Mouse (Mus musculus) embryonic facial prominence, embryonic 10.5 days (tissue): ENCODE results near the gene Slain2. TPM values are rescaled to one million over a fixed set of nuclear protein-coding genes. Genes with fewer than 3 reads are reported as not detected.
A peak's percentile ranks its signal among the peaks of the same experiment; 100 is the strongest.

Experiments
- DNase-seq: peaks from one replicate; pipeline ENCODE4 v3.0.0-alpha.2; 2017; ENCODE audit warnings: low spot score
- H3K27ac ChIP-seq: fragments of 300-500 bp; sonication (generic); replicated peaks from 2 replicates; pipeline ENCODE4 v1.5.1; 2016; ENCODE audit warnings: mild to moderate bottlenecking
- H3K27me3 ChIP-seq: fragments of 300-500 bp; sonication (generic); replicated peaks from 2 replicates; pipeline ENCODE4 v1.6.1; 2016; ENCODE audit warnings: low read depth, mild to moderate bottlenecking; ENCODE audit not compliant: poor library complexity, severe bottlenecking
- H3K36me3 ChIP-seq: fragments of 300-500 bp; sonication (generic); replicated peaks from 2 replicates; pipeline ENCODE4 v1.6.1; 2016; ENCODE audit warnings: mild to moderate bottlenecking, moderate library complexity
- H3K4me1 ChIP-seq: fragments of 300-500 bp; sonication (generic); 2 replicates; pipeline ENCODE4 v1.6.1; 2016
- H3K4me3 ChIP-seq: fragments of 300-500 bp; sonication (generic); 2 replicates; pipeline ENCODE4 v1.5.1; 2016; ENCODE audit warnings: mild to moderate bottlenecking, moderate library complexity
- H3K9me3 ChIP-seq: fragments of 300-500 bp; sonication (generic); 2 replicates; pipeline ENCODE4 v1.6.1; 2016; ENCODE audit warnings: mild to moderate bottlenecking
- WGBS: fragments of 180-500 bp; shearing (Covaris S2); methylation state at CpG from one replicate; pipeline ENCODE4 v1.1.7; 2016; 5-methylcytosine and 5-hydroxymethylcytosine counted together
- polyA plus RNA-seq: library from polyadenylated mRNA; unstranded; fragments of >200 nt; fragmentation: Nextera tagmentation; extraction: Ambion mirVana; gene quantifications from 2 replicates; pipeline ENCODE4 v1.2.1, GENCODE M21; 2016

The Slain2 gene
- polyA plus RNA-seq, 1 experiment from 2014 or later, result 16.3 TPM

GRCm38 (mm10) chr5:72886458-72887222 is 27.5 kb upstream of the Slain2 start:
- H3K27ac ChIP-seq, result no peak overlapping the region
- H3K36me3 ChIP-seq, result no peaks in the 10 kb centered on the region
- WGBS, result 81% methylated on average over 19 of the region's 19 CpGs
- H3K4me3 ChIP-seq, result no peak overlapping the region
- peak; percentile 47 for DNase-seq
- H3K4me1 ChIP-seq, result 0 out of 2 replicates have a peak, but pooled peaks cover 2% of the 10 kb centered on the region
- H3K27me3 ChIP-seq, result no peaks in the 10 kb centered on the region
- H3K9me3 ChIP-seq, result no peaks in the 10 kb centered on the region

GRCm38 (mm10) chr5:72888260-72888659 is 25.8 kb upstream of the Slain2 start:
- H3K4me1 ChIP-seq, result 0 out of 2 replicates have a peak, but pooled peaks cover 2% of the 10 kb centered on the region
- no peak overlapping the region for H3K27ac ChIP-seq
- DNase-seq, result no peak
- no peaks in the 10 kb centered on the region for H3K27me3 ChIP-seq
- H3K9me3 ChIP-seq, result no peaks in the 10 kb centered on the region
- no peak overlapping the region for H3K4me3 ChIP-seq
- no peaks in the 10 kb centered on the region for H3K36me3 ChIP-seq
- WGBS, result 91% methylated on average over 7 of the region's 7 CpGs

- Histone ChIP-seq H3K36me3 (no peaks in the 10 kb centered on the region), H3K4me1 (0 out of 2 replicates have a peak, but pooled peaks cover 2% of the 10 kb centered on the region), H3K4me3 (no peak overlapping the region), H3K27me3 (no peaks in the 10 kb centered on the region), H3K27ac (no peak overlapping the region), H3K9me3 (no peaks in the 10 kb centered on the region)
- 6% methylated on average over 12 of the region's 12 CpGs for WGBS
- peak; percentile 64 for DNase-seq
Observed at GRCm38 (mm10) chr5:72891534-72891933, 22.6 kb upstream of the Slain2 start.

GRCm38 (mm10) chr5:72893987-72894386 is 20.1 kb upstream of the Slain2 start:
- no peak for DNase-seq
- WGBS, result 58% methylated on average over 5 of the region's 5 CpGs
- Histone ChIP-seq H3K4me3 (no peak overlapping the region), H3K27ac (no peak overlapping the region), H3K36me3 (no peaks in the 10 kb centered on the region), H3K9me3 (no peaks in the 10 kb centered on the region), H3K27me3 (no peaks in the 10 kb centered on the region), H3K4me1 (no peaks in the 10 kb centered on the region)

GRCm38 (mm10) chr5:72895261-72895660 is 18.8 kb upstream of the Slain2 start:
- Histone ChIP-seq H3K9me3 (no peaks in the 10 kb centered on the region), H3K27ac (no peak overlapping the region), H3K27me3 (no peaks in the 10 kb centered on the region), H3K4me1 (no peaks in the 10 kb centered on the region), H3K36me3 (no peaks in the 10 kb centered on the region), H3K4me3 (no peak overlapping the region)
- 94% methylated on average over 11 of the region's 11 CpGs for WGBS
- no peak for DNase-seq

- WGBS, result 83% methylated on average over 18 of the region's 18 CpGs
- H3K9me3 ChIP-seq, result no peaks in the 10 kb centered on the region
- H3K27ac ChIP-seq, result no peak overlapping the region
- H3K4me1 ChIP-seq, result no peaks in the 10 kb centered on the region
- no peak for DNase-seq
- no peak overlapping the region for H3K4me3 ChIP-seq
- no peaks in the 10 kb centered on the region for H3K27me3 ChIP-seq
- H3K36me3 ChIP-seq, result no peaks in the 10 kb centered on the region
Observed at GRCm38 (mm10) chr5:72896478-72897279, 17.4 kb upstream of the Slain2 start.

- H3K4me3 ChIP-seq, result no peak overlapping the region
- H3K9me3 ChIP-seq, result no peaks in the 10 kb centered on the region
- DNase-seq, result no peak
- no peaks in the 10 kb centered on the region for H3K27me3 ChIP-seq
- no peaks in the 10 kb centered on the region for H3K4me1 ChIP-seq
- H3K27ac ChIP-seq, result no peak overlapping the region
- whole genome bisulfite sequencing, result 48% methylated on average over 6 of the region's 6 CpGs
- H3K36me3 ChIP-seq, result no peaks in the 10 kb centered on the region
Observed at GRCm38 (mm10) chr5:72897998-72898397, 16.1 kb upstream of the Slain2 start.

GRCm38 (mm10) chr5:72899255-72899654 is 14.8 kb upstream of the Slain2 start:
- H3K9me3 ChIP-seq, result no peaks in the 10 kb centered on the region
- H3K4me3 ChIP-seq, result no peak overlapping the region
- DNase-seq, result no peak
- no peak overlapping the region for H3K27ac ChIP-seq
- WGBS, result 87% methylated on average over 8 of the region's 8 CpGs
- no peaks in the 10 kb centered on the region for H3K27me3 ChIP-seq
- no peaks in the 10 kb centered on the region for H3K4me1 ChIP-seq
- H3K36me3 ChIP-seq, result no peaks in the 10 kb centered on the region

- 87% methylated on average over 4 of the region's 4 CpGs for WGBS
- Histone ChIP-seq H3K27me3 (no peaks in the 10 kb centered on the region), H3K4me3 (no peak overlapping the region), H3K9me3 (no peaks in the 10 kb centered on the region), H3K36me3 (no peaks in the 10 kb centered on the region), H3K4me1 (no peaks in the 10 kb centered on the region), H3K27ac (no peak overlapping the region)
- no peak for DNase-seq
Observed at GRCm38 (mm10) chr5:72901866-72902265, 12.2 kb upstream of the Slain2 start.

- WGBS, result 71% methylated on average over 3 of the region's 3 CpGs
- DNase-seq, result no peak
- no peaks in the 10 kb centered on the region for H3K27me3 ChIP-seq
- H3K4me3 ChIP-seq, result no peak overlapping the region
- no peak overlapping the region for H3K27ac ChIP-seq
- no peaks in the 10 kb centered on the region for H3K4me1 ChIP-seq
- H3K36me3 ChIP-seq, result no peaks in the 10 kb centered on the region
- H3K9me3 ChIP-seq, result no peaks in the 10 kb centered on the region
Observed at GRCm38 (mm10) chr5:72902312-72902711, 11.8 kb upstream of the Slain2 start.

GRCm38 (mm10) chr5:72902876-72903516 is 11.1 kb upstream of the Slain2 start:
- Histone ChIP-seq H3K27me3 (no peaks in the 10 kb centered on the region), H3K4me1 (no peaks in the 10 kb centered on the region), H3K4me3 (no peak overlapping the region), H3K36me3 (no peaks in the 10 kb centered on the region), H3K9me3 (no peaks in the 10 kb centered on the region), H3K27ac (no peak overlapping the region)
- WGBS, result 87% methylated on average over 3 of the region's 3 CpGs
- DNase-seq, result no peak

GRCm38 (mm10) chr5:72904903-72905790 is 9.0 kb upstream of the Slain2 start:
- H3K4me3 ChIP-seq, result no peak overlapping the region
- H3K27me3 ChIP-seq, result no peaks in the 10 kb centered on the region
- H3K9me3 ChIP-seq, result no peaks in the 10 kb centered on the region
- WGBS, result 82% methylated on average over 18 of the region's 18 CpGs
- no peak for DNase-seq
- no peaks in the 10 kb centered on the region for H3K36me3 ChIP-seq
- no peaks in the 10 kb centered on the region for H3K4me1 ChIP-seq
- no peak overlapping the region for H3K27ac ChIP-seq
